Mouse (Mus musculus) cerebellum, postnatal 10 days (tissue): ENCODE results near the gene Syndig1l.

Experiments used
- DNase-seq, 2 experiments: peaks; one replicate each; pipeline ENCODE4 v3.0.0; 2021; ENCODE audit warnings: mixed read lengths in 2 of 2

Syndig1l gene

DNA sequence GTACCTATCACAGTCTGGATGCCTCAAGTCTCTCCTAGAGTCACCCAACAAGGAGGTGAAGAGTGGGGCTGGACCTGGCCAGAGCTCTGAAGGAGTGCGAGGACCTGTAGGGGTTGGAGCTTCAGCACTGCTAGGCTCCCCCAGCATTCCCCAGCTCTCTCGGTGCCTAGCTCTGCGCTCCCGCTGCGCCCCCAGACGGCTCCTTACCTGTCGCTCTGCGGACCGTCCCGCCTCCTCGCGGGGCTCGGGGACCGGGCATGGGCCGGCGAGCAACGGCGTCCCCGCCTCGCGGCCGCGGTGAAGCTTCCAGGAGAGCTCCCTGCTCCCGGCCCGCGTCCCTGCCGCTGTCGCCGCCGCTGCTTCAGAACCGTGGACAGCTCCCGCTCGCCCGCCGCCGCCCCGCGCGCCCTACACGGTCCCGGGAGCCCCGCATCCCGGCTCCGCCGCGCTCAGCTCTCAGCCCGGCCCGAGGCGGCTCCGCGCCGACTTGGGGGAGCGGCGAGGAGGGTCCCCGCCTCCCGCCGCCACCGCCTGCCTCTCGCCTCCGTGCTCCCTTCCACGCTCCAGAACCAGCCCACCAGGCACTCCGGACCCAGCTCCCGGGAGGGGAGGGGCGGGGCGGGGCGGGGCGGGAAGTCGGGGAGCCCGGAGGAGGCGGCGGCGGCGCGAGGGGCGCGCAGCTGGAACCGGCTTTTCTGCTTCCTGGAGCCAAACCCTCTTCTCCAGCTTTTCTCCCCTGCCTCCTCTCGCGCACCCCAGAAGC is at the start of gene Syndig1l:
Syndig1l (minus strand) TSS at position 513 of the 763 bp plus-strand sequence.
- peak; percentile 68 to 71 for DNase-seq

DNA sequence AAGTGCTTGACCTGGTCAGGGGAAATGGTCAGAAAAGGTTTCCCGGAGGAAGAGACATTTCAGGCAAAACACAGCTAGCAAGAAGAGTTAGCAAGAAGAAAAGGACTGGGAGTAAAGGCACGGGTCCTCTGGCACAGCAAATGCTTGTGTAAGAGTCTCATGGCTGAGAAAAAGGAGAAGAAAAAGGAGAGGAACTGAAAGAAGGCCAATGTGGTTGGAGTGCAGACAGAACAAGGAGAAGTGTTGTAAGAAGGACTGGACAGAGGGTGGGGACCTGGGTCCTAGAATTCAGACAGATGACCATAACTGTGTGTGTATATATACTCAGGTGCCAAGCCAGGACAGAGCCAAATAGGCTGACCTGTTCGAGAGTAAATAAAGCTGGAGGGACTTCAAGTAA is 49.5 kb upstream of the Syndig1l start:
- no peak for DNase-seq

- DNase-seq, result no peak
Observed at GRCm38 (mm10) chr12:84745700-84746099, 47.1 kb upstream of the Syndig1l start.

GRCm38 (mm10) chr12:84743496-84743895 is 44.9 kb upstream of the Syndig1l start:
- DNase-seq, result no peak

GRCm38 (mm10) chr12:84733366-84733765 is 34.7 kb upstream of the Syndig1l start:
- peak; percentile 48 to 61 for DNase-seq

GRCm38 (mm10) chr12:84728421-84728820 is 29.8 kb upstream of the Syndig1l start:
- DNase-seq, result no peak

- DNase-seq, result no peak
Observed at GRCm38 (mm10) chr12:84727434-84727833, 28.8 kb upstream of the Syndig1l start.

DNA sequence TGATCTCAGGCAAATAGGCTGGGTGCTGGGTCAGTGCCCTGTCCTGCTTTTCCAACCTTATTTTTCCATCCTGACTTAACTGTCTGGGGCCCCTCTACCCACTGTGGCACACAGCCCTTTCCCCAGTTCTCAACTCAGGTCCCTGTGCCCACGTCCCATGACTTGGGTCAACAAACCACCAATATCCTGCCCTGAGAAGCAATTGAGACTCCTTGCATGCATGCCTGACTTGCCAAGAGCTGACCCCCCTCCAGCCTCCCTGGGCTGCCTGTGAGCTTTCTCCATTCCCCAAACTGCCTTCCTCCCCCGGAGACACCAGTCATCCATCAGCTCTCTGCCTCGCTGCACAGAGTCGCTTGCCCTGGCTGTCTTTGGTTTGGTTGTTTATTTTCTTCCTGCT is 28.4 kb upstream of the Syndig1l start:
- no peak for DNase-seq

- peak in 1 of 2 experiments; percentile 41 for DNase-seq
Observed at GRCm38 (mm10) chr12:84726391-84726790, 27.8 kb upstream of the Syndig1l start.

- no peak for DNase-seq
Observed at GRCm38 (mm10) chr12:84718462-84719244, 20.0 kb upstream of the Syndig1l start.

- DNase-seq, result no peak
Observed at GRCm38 (mm10) chr12:84714578-84714977, 15.9 kb upstream of the Syndig1l start.

GRCm38 (mm10) chr12:84709842-84710439 is 11.3 kb upstream of the Syndig1l start:
- DNase-seq, result peak in 1 of 2 experiments; percentile 38

DNA sequence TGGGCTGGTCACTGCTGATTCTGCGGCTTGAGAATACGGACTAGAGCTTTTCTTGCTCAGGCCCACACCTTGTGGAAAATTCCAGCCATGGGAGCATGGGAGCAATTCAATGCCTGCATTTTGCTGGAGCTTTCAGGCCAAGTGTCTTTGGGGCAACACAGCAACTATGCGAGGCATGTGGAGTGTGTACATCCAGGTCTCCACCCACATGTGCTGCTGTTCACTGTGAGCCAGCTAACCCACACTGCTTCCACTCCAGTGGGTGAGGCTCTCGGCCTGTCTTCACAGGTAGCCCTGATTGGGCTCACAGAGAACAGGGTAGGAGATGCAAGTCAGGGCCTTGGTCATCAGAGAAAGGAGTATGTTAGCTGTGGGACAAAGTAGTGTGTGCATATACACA is 9.2 kb upstream of the Syndig1l start:
- no peak for DNase-seq

- DNase-seq, result peak; percentile 72 to 78
Observed at GRCm38 (mm10) chr12:84706886-84707285, 8.3 kb upstream of the Syndig1l start.

GRCm38 (mm10) chr12:84702586-84702985 is 4.0 kb upstream of the Syndig1l start:
- DNase-seq, result peak; percentile 73 to 80

- no peak for DNase-seq
Observed at GRCm38 (mm10) chr12:84692141-84692540, 6.5 kb downstream of the Syndig1l start.

GRCm38 (mm10) chr12:84691347-84691746 is 7.3 kb downstream of the Syndig1l start:
- DNase-seq, result no peak

GRCm38 (mm10) chr12:84689051-84689450 is 9.6 kb downstream of the Syndig1l start:
- peak; percentile 64 to 70 for DNase-seq

DNA sequence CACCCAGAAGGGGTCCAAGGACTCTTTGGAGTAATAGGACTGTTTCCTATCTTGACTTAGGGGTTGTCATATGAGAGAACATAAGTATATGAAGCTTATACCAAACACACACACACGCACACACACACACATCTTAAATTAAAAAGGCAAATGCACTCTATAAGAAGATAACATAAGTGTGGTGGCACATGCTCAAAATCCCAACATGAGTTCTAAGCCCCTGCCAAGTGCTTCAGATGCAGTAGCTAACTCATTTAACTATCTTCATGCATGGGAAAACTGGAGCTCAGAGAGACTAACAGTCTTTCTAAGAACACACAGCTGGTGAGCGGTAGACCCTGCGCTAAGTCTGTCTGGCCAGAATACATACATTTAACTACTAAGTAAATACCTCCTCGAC is 11.1 kb downstream of the Syndig1l start:
- DNase-seq, result no peak

DNA sequence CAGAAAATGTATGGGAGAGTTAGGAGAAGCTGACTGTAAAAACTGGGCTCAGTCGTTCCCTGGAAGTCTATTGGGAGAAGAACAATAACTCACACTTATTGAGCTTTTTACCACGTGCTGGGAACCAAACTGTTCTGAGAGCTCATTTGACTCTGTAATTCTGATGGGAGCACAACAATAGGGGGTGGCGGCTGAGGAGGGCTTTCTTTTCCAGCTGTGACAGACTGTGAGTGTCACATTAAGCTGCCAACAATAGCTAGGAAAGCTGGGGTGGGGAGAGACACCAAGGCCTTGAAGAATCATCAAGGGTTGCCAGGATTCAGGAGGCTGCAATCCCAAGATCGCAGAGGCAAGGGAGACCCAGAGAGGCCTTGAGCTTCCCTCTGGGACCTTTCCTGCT is 12.5 kb downstream of the Syndig1l start:
- DNase-seq, result no peak

DNA sequence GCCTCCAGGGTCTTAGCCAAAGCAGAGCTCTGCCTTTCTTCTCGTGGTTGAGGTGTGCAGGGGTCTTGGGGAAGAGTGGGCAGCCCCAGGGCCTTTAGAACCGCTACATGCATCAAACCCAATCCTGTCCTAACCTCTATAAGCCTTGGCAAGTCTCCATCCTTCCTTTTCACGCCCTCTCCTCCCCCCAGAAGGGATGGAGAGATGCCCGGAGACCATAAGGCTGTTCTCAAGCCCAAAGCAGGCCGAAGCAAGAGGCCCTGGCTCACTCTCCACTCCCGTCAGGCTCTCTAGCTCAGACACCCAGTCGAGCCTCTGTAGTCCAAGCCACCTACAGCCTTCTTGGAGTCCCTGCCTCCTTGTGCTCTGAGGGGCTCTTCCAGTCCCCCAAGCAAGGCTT is 14.1 kb downstream of the Syndig1l start:
- peak; percentile 79 to 81 for DNase-seq

DNA sequence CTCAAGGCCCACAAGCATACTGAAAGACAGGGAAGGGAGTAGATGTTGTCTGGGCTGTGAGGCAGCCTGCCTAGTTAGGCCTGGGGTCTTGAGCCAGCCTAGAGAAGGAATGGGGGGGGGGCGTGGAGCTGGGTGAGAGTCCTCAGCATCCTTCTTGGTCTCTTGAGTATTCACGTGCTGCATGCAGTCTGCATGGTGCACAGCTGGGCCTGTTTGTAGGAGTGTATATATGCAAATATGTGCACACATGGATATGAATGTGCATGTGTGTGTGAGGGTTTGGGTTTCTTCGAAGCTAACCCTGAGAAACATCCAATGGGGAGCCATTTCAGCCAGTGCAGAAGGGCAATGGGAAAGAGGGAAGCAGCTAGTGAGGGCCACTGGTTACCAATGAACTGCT is 22.6 kb downstream of the Syndig1l start:
- no peak for DNase-seq

GRCm38 (mm10) chr12:84674666-84675526 is 23.7 kb downstream of the Syndig1l start:
- DNase-seq, result peak; percentile 55 to 56
